Mouse (Mus musculus) lung, postnatal 0 days (tissue): Measurements from ENCODE around the gene Cort. TPM values are rescaled to one million over a fixed set of nuclear protein-coding genes. Genes with fewer than 3 reads are reported as not detected.

Experiments used
- ATAC-seq: fragments of 200-750 bp; cut with Nextera tagmentation; 2 replicates; pipeline ENCODE4 v1.8.0; 2017; ENCODE audit warnings: moderate library complexity
- DNase-seq: peaks from one replicate; pipeline ENCODE4 v3.0.0-alpha.2; 2016; ENCODE audit warnings: low spot score
- H3K27ac ChIP-seq: fragments of 300-500 bp; sonication (generic); 2 replicates; pipeline ENCODE4 v1.5.1; 2014; ENCODE audit warnings: antibody characterized with exemption, mild to moderate bottlenecking, low read length, mixed read lengths
- H3K27me3 ChIP-seq: fragments of 300-500 bp; sonication (generic); replicated peaks from 2 replicates; pipeline ENCODE4 v1.6.1; 2014; ENCODE audit warnings: low read length, mixed read lengths; ENCODE audit not compliant: insufficient read depth
- H3K36me3 ChIP-seq: fragments of 300-500 bp; sonication (generic); 2 replicates; pipeline ENCODE4 v1.6.1; 2014; ENCODE audit warnings: low read length, mixed read lengths; ENCODE audit not compliant: insufficient read depth
- H3K4me1 ChIP-seq: fragments of 300-500 bp; sonication (generic); 2 replicates; pipeline ENCODE4 v1.6.1; 2014; ENCODE audit warnings: antibody characterized with exemption, low read depth, low read length, mixed read lengths; ENCODE audit not compliant: insufficient read depth
- H3K4me2 ChIP-seq: fragments of 300-500 bp; sonication (generic); replicated peaks from 2 replicates; pipeline ENCODE4 v1.6.1; 2014; ENCODE audit warnings: low read depth, mild to moderate bottlenecking, low read length, moderate library complexity, mixed read lengths
- H3K4me3 ChIP-seq: fragments of 300-500 bp; sonication (generic); 2 replicates; pipeline ENCODE4 v1.5.1; 2014; ENCODE audit warnings: low read depth, low read length
- H3K9ac ChIP-seq: fragments of 300-500 bp; sonication (generic); replicated peaks from 2 replicates; pipeline ENCODE4 v1.6.1; 2014; ENCODE audit warnings: low read depth, mild to moderate bottlenecking
- H3K9me3 ChIP-seq: fragments of 300-500 bp; sonication (generic); 2 replicates; pipeline ENCODE4 v1.6.1; 2016; ENCODE audit warnings: low read length, mixed read lengths
- CTCF ChIP-seq: IDR thresholded peaks from 2 replicates; pipeline ENCODE4 v1.5.1; 2016; ENCODE audit warnings: antibody characterized with exemption, mild to moderate bottlenecking
- EP300 ChIP-seq: IDR thresholded peaks from 2 replicates; pipeline ENCODE4 v1.6.1; 2016; ENCODE audit warnings: antibody characterized with exemption, mild to moderate bottlenecking, control low read depth
- WGBS: fragments of 180-500 bp; shearing (Covaris S2); extraction: QIAGEN DNeasy Blood & Tissue Kit; methylation state at CpG from one replicate; pipeline ENCODE4 v1.1.7; 2014; 5-methylcytosine and 5-hydroxymethylcytosine counted together
- polyA plus RNA-seq: library from polyadenylated mRNA; unstranded; fragments of >200 nt; fragmentation: Nextera tagmentation; extraction: Ambion mirVana; gene quantifications from 2 replicates; pipeline ENCODE4 v1.2.1, GENCODE M21; 2015

Gene Cort
- polyA plus RNA-seq, 1 experiment from 2014 or later: 0.18 TPM

DNA sequence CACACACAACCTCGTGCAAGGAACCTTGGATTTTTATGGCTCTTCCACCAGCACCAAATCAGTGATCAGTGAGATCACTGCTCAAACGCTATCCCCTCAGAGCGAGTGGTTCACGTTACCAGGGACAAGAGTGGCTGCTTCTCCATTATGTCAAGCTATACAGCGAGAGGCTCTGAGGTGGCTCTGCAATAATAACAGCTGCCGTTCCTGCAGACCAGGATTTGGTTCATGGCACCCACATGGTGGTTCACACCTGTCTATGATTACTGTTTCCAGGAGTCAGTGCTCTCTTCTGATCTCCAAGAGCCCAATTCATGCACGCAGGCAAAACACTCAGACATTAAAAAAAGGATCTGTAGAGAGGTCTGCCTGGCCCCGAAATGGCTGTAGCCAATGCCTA is 12.0 kb upstream of the Cort start:
- ATAC-seq: no peak
- H3K27me3 ChIP-seq: no peaks in the 10 kb centered on the region
- no peaks in the 10 kb centered on the region for H3K36me3 ChIP-seq
- H3K4me3 ChIP-seq: no peak overlapping the region
- WGBS: 74% methylated on average over 8 of the region's 8 CpGs
- no peaks in the 10 kb centered on the region for H3K9me3 ChIP-seq
- no peaks in the 10 kb centered on the region for H3K4me1 ChIP-seq
- H3K4me2 ChIP-seq: no peak overlapping the region
- H3K9ac ChIP-seq: no peak overlapping the region
- DNase-seq: no peak
- TF ChIP-seq EP300: no peak
- TF ChIP-seq CTCF: no peak
- no peak overlapping the region for H3K27ac ChIP-seq

DNA sequence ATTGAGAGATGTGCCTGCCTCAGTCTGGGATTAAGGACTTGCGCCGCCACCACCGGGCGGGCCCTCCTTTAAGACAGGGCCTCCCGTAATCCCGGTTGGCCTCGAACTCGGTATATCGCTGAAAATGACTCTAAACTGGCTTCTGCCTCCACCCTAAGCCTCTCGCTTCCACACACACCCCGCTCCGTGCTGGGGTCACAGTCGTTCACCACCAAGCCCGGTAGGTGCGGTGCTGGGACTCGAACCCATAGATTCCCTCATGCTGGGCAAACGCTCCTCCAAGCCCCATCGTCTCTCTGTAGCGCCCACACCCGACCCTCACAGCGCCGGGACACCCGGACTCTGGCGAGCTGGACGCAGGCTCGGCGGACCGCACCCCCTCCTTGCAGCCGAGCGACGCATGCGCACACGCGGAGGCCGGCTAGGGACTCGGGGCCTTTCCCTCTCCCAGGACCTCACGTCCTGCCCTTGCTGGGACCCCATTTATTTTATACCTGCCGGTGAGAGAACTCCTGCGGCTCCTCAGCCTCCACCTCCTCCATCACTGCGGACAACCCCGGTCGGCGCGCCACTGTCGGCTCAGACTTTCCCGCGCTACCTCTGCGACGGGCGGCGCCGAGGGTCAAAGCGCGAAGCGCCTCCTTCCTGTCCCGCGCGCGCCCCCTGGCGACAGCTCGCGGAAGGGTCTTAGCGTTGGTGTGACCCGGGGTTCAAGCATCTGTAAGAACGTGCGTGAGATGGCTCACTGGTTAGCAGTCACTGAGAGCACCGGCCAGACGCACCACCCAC is 10.6 kb upstream of the Cort start, which contains the start of gene Cenps:
Cenps (minus strand) TSS at position 648 of the 789 bp plus-strand sequence.
- H3K4me2 ChIP-seq: peak within 1 kb of the TSS; percentile 59
- no peaks in the 10 kb centered on the region for H3K4me1 ChIP-seq
- WGBS: 1% methylated on average over 67 of the region's 68 CpGs
- no peaks in the 10 kb centered on the region for H3K36me3 ChIP-seq
- ATAC-seq (peak; percentile 91), DNase-seq (peak; percentile 93)
- no peaks in the 10 kb centered on the region for H3K9me3 ChIP-seq
- TF ChIP-seq EP300 (no peak), CTCF (peak; percentile 98)
- H3K9ac ChIP-seq: peak within 1 kb of the TSS; percentile 30; the same call in 1 of the 2 replicates
- peak within 1 kb of the TSS; percentile 57 for H3K4me3 ChIP-seq
- no peaks in the 10 kb centered on the region for H3K27me3 ChIP-seq
- H3K27ac ChIP-seq: peak within 1 kb of the TSS; percentile 29

DNA sequence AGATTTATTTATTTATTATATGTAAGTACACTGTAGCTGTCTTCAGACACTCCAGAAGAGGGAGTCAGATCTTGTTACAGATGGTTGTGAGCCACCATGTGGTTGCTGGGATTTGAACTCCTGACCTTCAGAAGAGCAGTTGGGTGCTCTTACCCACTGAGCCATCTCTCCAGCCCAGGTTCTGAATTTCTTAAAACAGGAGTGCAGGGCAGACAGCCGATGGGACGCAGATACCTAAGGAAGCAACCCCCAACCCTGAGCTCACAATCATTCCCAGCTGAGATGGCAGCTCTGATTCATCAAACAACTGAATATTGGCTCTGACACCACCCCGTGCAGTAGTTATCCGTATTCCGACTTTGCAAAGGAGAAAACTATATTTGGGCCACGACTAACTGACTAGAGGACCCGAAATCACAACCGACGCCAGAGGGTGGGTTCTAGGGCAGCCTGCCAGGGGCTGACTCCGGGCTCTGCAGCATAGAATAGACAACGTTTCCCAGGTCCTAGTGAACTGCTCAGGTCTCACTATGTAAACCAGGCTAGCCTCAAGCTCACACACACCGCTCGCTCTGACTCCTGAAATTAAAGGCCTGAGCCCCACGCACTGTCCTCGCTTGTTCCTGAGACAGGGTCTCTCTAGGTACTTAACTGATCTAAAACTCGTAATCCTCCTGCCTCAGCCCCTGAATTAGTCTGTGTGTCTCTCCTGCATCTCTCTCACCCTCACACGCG is 9.7 kb upstream of the Cort start:
- WGBS: 49% methylated on average over 18 of the region's 18 CpGs
- no peak for DNase-seq

DNA sequence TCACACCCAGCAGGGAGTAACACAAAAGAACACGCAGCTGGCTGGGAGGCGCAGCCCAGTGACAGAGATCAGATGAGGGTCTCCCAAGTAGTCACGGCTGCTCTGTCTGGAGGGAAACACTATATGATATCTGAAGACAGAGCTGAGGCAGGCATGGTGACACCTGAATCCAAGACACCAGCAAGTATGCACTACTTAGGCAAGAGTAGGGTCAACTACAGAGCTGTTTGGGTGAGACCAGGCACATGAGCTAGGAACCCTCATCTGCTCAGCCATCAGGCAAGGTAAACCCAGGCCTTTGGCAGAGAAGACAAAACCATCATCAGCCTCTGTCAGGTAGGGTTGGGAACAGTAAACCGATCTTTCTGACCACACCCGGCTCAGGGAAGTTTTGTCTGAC is 6.8 kb upstream of the Cort start:
- Histone ChIP-seq H3K4me3 (no peak overlapping the region), H3K4me1 (no peaks in the 10 kb centered on the region), H3K27ac (no peak overlapping the region), H3K9ac (no peak overlapping the region), H3K27me3 (no peaks in the 10 kb centered on the region), H3K36me3 (no peaks in the 10 kb centered on the region), H3K4me2 (no peak overlapping the region), H3K9me3 (no peaks in the 10 kb centered on the region)
- TF ChIP-seq EP300 (no peak), CTCF (no peak)
- ATAC-seq: no peak
- DNase-seq: no peak
- WGBS: 86% methylated on average over 5 of the region's 5 CpGs

More for the DNA sequence above, 9.7 kb upstream of the Cort start:
- H3K27me3 ChIP-seq: no peaks in the 10 kb centered on the region
- TF ChIP-seq CTCF: no peak
- TF ChIP-seq EP300: no peak
- H3K4me1 ChIP-seq: no peaks in the 10 kb centered on the region
- peak overlapping the region; percentile 57 for H3K4me3 ChIP-seq
- no peaks in the 10 kb centered on the region for H3K9me3 ChIP-seq
- H3K9ac ChIP-seq: no peak overlapping the region
- no peak overlapping the region for H3K27ac ChIP-seq
- H3K4me2 ChIP-seq: peak overlapping the region; percentile 59
- no peak for ATAC-seq
- no peaks in the 10 kb centered on the region for H3K36me3 ChIP-seq

DNA sequence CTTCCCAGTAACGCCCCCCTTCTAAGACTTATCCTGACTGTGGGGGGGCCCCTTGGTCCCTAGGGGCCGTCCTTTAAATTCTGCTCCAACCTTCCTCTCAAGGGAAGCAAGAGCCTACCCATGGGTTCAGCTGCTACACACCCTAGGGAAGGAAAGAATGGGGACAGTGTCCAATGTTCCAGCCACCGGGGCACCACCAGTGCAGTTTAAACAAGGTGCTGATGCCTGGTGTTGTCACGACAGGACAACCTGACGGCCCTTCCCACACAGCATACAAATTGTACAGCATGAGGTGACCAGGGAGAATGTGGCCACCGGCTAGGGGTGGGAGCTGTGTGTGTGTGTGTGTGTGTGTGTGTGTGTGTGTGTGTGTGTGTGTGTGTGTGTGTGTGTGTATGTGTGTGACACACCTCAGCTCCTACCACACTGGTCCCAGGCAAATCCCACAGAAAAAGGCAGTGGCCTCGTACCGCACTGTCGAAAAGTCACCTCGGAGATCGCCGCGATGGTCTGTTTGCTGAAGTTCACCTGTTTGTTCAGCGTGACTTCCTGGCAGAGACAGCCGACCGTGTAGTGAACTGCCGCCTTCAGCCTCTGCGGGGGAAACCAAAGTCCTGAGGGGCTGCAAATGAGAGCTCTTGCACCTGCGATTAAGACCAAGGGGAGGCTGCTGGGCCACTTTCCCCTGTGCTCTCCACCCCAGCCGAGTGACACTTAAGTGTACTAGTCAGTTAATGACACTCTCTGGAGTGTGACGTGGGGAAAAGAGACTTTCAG is 5.4 kb upstream of the Cort start:
- peak overlapping the region; percentile 4; the same call in 1 of the 2 replicates for H3K4me2 ChIP-seq
- no peaks in the 10 kb centered on the region for H3K9me3 ChIP-seq
- no peak overlapping the region for H3K27ac ChIP-seq
- DNase-seq (peak; percentile 34), ATAC-seq (peak; percentile 50)
- no peaks in the 10 kb centered on the region for H3K27me3 ChIP-seq
- H3K4me1 ChIP-seq: no peaks in the 10 kb centered on the region
- TF ChIP-seq EP300 (no peak), CTCF (no peak)
- no peaks in the 10 kb centered on the region for H3K36me3 ChIP-seq
- H3K4me3 ChIP-seq: no peak overlapping the region
- no peak overlapping the region for H3K9ac ChIP-seq
- WGBS: 55% methylated on average over 21 of the region's 21 CpGs
